Mouse (Mus musculus): Measurements from ENCODE around the gene Sinhcaf. TPM values are rescaled to one million over a fixed set of nuclear protein-coding genes. Genes with fewer than 3 reads are reported as not detected.

Gene Sinhcaf
- total RNA-seq, 1 experiment, result 205 TPM

DNA sequence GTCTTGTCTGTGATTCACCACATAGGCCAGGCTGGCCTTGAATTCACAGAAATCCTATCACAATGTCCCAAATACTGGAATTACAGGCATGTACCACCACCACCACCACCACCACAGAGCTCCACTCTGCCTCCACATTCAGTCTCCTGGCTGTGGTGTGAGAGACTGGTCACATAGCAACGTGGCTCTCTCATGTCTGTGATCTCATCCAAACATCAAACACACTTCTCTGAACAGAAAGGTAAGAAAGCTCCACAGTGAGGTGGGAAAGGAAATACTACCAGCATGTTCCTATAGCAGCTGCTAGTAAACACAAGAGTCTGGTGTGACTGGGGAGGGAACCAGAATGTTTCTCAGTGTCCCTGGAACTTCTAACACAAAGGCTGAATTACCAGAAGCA is 15.0 kb upstream of the Sinhcaf start:
- Histone ChIP-seq H3K9ac (ENCODE audit: insufficient read depth, low read depth, low read length, poor library complexity, severe bottlenecking) (peak overlapping the region; percentile 1; the same call in 1 of the 2 replicates), H3K9me3 (ENCODE audit: control insufficient read depth, insufficient read depth, low read depth, low read length) (no peaks in the 10 kb centered on the region), H3K36me3 (ENCODE audit: control insufficient read depth, insufficient read depth, low read length, poor library complexity, severe bottlenecking) (no peaks in the 10 kb centered on the region), H3K27ac (ENCODE audit: insufficient read depth, low read depth, low read length, poor library complexity, severe bottlenecking) (no peak overlapping the region; the same call in 1 of the 2 replicates), H3K4me3 (ENCODE audit: insufficient read depth in 1 of 2, low read depth in 1 of 2, low read length in 2 of 2, poor library complexity in 1 of 2, severe bottlenecking in 1 of 2) (no peak overlapping the region), H3K4me1 (ENCODE audit: control insufficient read depth in 2 of 2, insufficient read depth in 2 of 2, low read length in 2 of 2, poor library complexity in 1 of 2) (peaks cover 9 to 18% of the 10 kb centered on the region in 2 experiments)
- no peak for DNase-seq (ENCODE audit: low read depth, low spot score)
- in situ Hi-C loops (cut with MboI; ENCODE audit: low sequenced_read_pairs in 2 of 2, unreplicated experiment in 2 of 2), result no loop called here
- TF ChIP-seq HCFC1 (IDR thresholded peaks at IDR 0.05; ENCODE audit: borderline replicate concordance, insufficient read depth, low read length) (no peak), CHD2 (IDR thresholded peaks at IDR 0.05; ENCODE audit: low read depth, low read length) (no peak), ZC3H11A (IDR thresholded peaks at IDR 0.05; ENCODE audit: borderline replicate concordance, low read depth, low read length) (no peak), ZNF384 (IDR thresholded peaks at IDR 0.05; ENCODE audit: low read depth, low read length) (no peak), MAFK (IDR thresholded peaks at IDR 0.05; ENCODE audit: insufficient read depth, low read depth, low read length) (no peak)

DNA sequence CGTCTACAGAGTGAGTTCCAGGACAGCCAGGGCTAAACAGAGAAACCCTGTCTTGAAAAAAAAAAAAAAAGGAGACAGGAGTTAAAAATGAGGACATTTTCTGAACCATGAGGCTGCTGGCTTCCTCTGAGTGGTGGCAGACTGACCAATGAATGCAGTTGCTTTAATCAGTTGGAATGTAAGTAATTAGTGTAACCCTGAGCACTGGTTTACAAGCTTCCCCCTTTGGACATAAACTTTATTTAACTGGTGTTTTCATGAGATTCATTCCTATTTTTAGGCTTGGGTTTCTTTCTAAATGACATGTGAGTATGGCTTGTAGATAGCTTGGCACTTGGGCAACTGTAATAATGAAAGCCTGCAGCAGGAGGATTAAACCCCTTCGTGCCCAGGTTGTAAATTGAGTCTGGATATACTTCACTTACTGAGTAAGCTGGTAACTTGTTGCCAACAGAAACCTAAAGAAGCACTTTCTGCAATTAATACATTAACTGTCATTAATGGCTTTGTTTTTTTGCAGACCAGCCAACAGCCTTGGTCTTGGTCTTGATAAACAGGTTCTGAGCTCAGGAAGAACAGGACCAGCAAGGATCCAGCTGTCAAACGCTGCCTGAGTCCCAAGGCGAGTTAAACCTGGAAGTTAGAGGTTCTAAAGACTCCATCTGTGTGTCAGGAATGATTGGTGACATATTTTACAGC is 13.4 kb upstream of the Sinhcaf start:
- Histone ChIP-seq H3K27ac (ENCODE audit: insufficient read depth, low read depth, low read length, poor library complexity, severe bottlenecking) (no peak overlapping the region), H3K9me3 (ENCODE audit: control insufficient read depth, insufficient read depth, low read depth, low read length) (no peaks in the 10 kb centered on the region), H3K9ac (ENCODE audit: insufficient read depth, low read depth, low read length, poor library complexity, severe bottlenecking) (no peak overlapping the region), H3K4me1 (ENCODE audit: control insufficient read depth in 2 of 2, insufficient read depth in 2 of 2, low read length in 2 of 2, poor library complexity in 1 of 2) (peaks cover 9 to 18% of the 10 kb centered on the region in 2 experiments), H3K36me3 (ENCODE audit: control insufficient read depth, insufficient read depth, low read length, poor library complexity, severe bottlenecking) (no peaks in the 10 kb centered on the region), H3K4me3 (ENCODE audit: insufficient read depth in 1 of 2, low read depth in 1 of 2, low read length in 2 of 2, poor library complexity in 1 of 2, severe bottlenecking in 1 of 2) (no peak overlapping the region)
- DNase-seq (ENCODE audit: low read depth, low spot score), result no peak
- TF ChIP-seq CHD2 (IDR thresholded peaks at IDR 0.05; ENCODE audit: low read depth, low read length), result no peak
- TF ChIP-seq HCFC1 (IDR thresholded peaks at IDR 0.05; ENCODE audit: borderline replicate concordance, insufficient read depth, low read length), result no peak
- TF ChIP-seq ZNF384 (IDR thresholded peaks at IDR 0.05; ENCODE audit: low read depth, low read length), result no peak
- TF ChIP-seq ZC3H11A (IDR thresholded peaks at IDR 0.05; ENCODE audit: borderline replicate concordance, low read depth, low read length), result no peak
- no peak for TF ChIP-seq MAFK (IDR thresholded peaks at IDR 0.05; ENCODE audit: insufficient read depth, low read depth, low read length)
- in situ Hi-C loops (cut with MboI; ENCODE audit: low sequenced_read_pairs in 2 of 2, unreplicated experiment in 2 of 2), result no loop called here

DNA sequence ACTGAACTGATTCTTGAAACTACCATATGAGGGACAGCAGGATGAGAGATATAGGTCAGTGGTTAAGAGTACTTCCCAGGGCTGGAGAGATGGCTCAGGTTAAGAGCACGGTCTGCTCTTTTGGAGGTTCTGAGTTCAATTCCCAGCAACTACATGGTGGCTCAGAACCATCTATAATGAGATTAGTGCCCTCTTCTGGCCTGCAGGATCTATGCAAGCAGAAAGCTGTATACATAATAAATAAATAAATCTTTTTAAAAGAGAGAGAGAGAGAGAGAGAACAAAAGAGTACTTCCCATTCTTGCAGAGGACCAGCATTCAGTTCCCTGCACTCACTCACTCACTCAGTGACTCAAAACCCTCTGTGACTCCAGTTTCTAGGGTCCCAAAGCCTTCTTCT is 12.4 kb upstream of the Sinhcaf start:
- Histone ChIP-seq H3K27ac (ENCODE audit: insufficient read depth, low read depth, low read length, poor library complexity, severe bottlenecking) (peak overlapping the region; percentile 48), H3K4me1 (ENCODE audit: control insufficient read depth in 2 of 2, insufficient read depth in 2 of 2, low read length in 2 of 2, poor library complexity in 1 of 2) (peaks cover 11 to 18% of the 10 kb centered on the region in 2 experiments), H3K9me3 (ENCODE audit: control insufficient read depth, insufficient read depth, low read depth, low read length) (no peaks in the 10 kb centered on the region), H3K4me3 (ENCODE audit: insufficient read depth in 1 of 2, low read depth in 1 of 2, low read length in 2 of 2, poor library complexity in 1 of 2, severe bottlenecking in 1 of 2) (no peak overlapping the region), H3K9ac (ENCODE audit: insufficient read depth, low read depth, low read length, poor library complexity, severe bottlenecking) (peak overlapping the region; percentile 34; the same call in 1 of the 2 replicates), H3K36me3 (ENCODE audit: control insufficient read depth, insufficient read depth, low read length, poor library complexity, severe bottlenecking) (no peaks in the 10 kb centered on the region)
- no peak for DNase-seq (ENCODE audit: low read depth, low spot score)
- in situ Hi-C loops (cut with MboI; ENCODE audit: low sequenced_read_pairs in 2 of 2, unreplicated experiment in 2 of 2), result no loop called here
- TF ChIP-seq HCFC1 (IDR thresholded peaks at IDR 0.05; ENCODE audit: borderline replicate concordance, insufficient read depth, low read length), result no peak
- TF ChIP-seq ZC3H11A (IDR thresholded peaks at IDR 0.05; ENCODE audit: borderline replicate concordance, low read depth, low read length), result no peak
- no peak for TF ChIP-seq ZNF384 (IDR thresholded peaks at IDR 0.05; ENCODE audit: low read depth, low read length)
- no peak for TF ChIP-seq CHD2 (IDR thresholded peaks at IDR 0.05; ENCODE audit: low read depth, low read length)
- TF ChIP-seq MAFK (IDR thresholded peaks at IDR 0.05; ENCODE audit: insufficient read depth, low read depth, low read length), result no peak

DNA sequence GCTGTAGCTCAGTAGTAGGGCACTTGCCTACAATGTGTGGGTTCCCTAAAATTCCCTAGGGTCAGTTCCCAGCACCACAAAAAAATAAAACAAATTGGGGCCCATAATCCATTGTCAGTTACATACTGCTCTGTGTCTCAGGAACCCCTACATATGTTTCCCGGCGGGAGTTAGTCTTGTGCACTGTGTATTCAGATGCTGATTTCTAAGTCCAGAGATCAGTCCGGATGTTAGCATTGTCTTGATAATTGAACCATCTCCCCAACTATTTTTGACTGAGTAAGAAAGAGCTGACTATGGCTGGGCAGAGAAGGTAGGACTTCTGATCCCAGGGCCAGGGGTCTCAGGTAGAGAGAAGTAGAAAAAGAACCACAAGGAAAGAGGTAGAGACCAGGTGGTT is 10.8 kb upstream of the Sinhcaf start:
- H3K9ac ChIP-seq (ENCODE audit: insufficient read depth, low read depth, low read length, poor library complexity, severe bottlenecking), result peak overlapping the region; percentile 79

More for the DNA sequence above, 10.8 kb upstream of the Sinhcaf start:
- H3K4me1 ChIP-seq (ENCODE audit: control insufficient read depth in 2 of 2, insufficient read depth in 2 of 2, low read length in 2 of 2, poor library complexity in 1 of 2), result peaks cover 11 to 18% of the 10 kb centered on the region in 2 experiments
- H3K9me3 ChIP-seq (ENCODE audit: control insufficient read depth, insufficient read depth, low read depth, low read length), result no peaks in the 10 kb centered on the region
- TF ChIP-seq ZNF384 (IDR thresholded peaks at IDR 0.05; ENCODE audit: low read depth, low read length), result no peak
- TF ChIP-seq ZC3H11A (IDR thresholded peaks at IDR 0.05; ENCODE audit: borderline replicate concordance, low read depth, low read length), result no peak
- no peak for TF ChIP-seq MAFK (IDR thresholded peaks at IDR 0.05; ENCODE audit: insufficient read depth, low read depth, low read length)
- no peak for TF ChIP-seq HCFC1 (IDR thresholded peaks at IDR 0.05; ENCODE audit: borderline replicate concordance, insufficient read depth, low read length)
- no peak; the same call in none of the 2 replicates for TF ChIP-seq CHD2 (IDR thresholded peaks at IDR 0.05; ENCODE audit: low read depth, low read length)
- peak overlapping the region; percentile 50 to 65 for H3K4me3 ChIP-seq (ENCODE audit: insufficient read depth in 1 of 2, low read depth in 1 of 2, low read length in 2 of 2, poor library complexity in 1 of 2, severe bottlenecking in 1 of 2)
- in situ Hi-C loops (cut with MboI; ENCODE audit: low sequenced_read_pairs in 2 of 2, unreplicated experiment in 2 of 2), result no loop called here
- no peak for DNase-seq (ENCODE audit: low read depth, low spot score)
- H3K27ac ChIP-seq (ENCODE audit: insufficient read depth, low read depth, low read length, poor library complexity, severe bottlenecking), result peak overlapping the region; percentile 90
- H3K36me3 ChIP-seq (ENCODE audit: control insufficient read depth, insufficient read depth, low read length, poor library complexity, severe bottlenecking), result no peaks in the 10 kb centered on the region
